Mouse (Mus musculus): ENCODE measurements around the gene Noct. TPM values are rescaled to one million over a fixed set of nuclear protein-coding genes. Genes with fewer than 3 reads are reported as not detected.
"Not testable (repeated sequence)": the region's sequence is repeated elsewhere in the genome, so short reads cannot be mapped to it uniquely, and the experiment has no call there.

Noct gene
- polyA plus RNA-seq, 1 experiment, result 36.2 TPM

DNA sequence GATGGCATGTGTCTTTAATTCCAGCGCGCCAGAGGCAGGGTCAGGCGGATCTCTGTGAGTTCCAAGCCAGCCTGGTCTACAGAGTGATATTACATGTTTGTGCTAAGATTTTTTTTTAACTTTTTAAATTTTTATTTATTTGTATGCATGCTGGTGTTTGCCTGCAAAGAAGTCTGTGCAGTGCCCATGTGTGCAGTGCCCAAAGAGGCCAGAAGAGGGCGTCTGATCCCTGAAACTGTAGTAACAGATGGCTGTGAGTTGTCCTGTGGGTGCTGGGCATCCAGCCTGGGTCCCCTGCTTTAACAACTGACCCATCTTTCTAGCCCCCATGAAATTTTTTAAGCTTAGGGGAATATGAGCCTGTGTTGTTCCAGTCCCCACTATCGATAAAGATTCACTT is 19.8 kb upstream of the Noct start:
- no peak for DNase-seq (ENCODE audit: extremely low spot score in 1 of 2, low spot score in 1 of 2)

DNA sequence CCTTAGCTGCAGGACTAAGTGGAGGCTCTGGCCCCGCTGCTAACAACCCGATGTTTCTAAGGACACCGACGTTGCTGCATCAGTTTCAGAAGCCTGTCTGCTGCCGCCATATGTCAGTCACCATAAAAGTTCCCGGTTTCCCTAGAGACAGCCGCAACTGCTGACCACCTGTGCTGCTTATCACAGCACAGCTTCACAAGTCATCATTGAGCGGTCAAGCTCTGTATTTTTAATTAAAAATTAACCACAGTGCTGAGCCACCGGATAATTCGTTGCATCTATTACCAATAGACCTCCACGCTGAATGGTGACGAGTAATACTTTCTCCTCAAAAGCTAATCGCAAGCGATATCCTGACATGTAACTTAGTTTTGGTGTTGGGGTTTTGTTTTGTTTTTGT is 19.4 kb upstream of the Noct start:
- no peak for DNase-seq (ENCODE audit: extremely low spot score in 1 of 2, low spot score in 1 of 2)

DNA sequence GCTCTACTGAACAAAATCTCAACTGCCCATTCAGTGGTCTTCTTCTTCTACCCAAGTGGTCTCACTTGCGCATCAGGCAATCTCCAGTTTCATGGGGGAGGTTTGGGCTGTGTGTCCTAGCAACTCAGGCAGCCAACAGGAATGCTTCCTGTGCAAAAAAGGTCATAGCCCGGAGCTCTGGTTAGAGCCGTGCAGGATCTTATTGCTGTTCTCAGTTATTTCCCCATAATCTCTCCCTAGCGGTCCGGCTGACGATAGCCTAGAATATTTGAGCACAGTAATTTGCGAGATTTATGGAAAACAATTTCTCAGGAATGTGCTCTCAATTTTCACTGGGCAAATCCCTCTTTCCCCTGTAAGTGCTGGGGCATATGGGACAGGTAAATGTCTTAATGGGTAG is 17.7 kb upstream of the Noct start:
- DNase-seq (ENCODE audit: extremely low spot score in 1 of 2, low spot score in 1 of 2), result no peak

DNA sequence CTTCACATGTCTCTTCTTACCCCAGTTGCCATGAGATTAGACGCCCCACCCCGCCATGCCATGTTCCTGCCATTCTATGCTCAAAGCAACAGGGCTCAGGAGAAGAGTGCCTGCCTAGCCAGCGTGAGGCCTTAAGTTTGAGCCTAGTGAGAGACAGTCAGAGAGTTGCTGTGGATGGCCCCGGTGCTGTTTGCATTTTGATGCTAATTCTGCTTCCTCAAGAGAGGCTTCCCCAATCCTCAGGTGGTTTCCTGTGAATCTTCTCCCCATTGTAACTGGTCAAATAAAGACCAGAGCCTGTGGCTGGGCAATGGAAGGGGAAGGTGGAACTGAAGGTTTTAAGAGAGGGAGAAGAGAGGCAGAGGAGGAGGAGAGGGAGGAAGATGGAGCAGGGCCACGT is 15.6 kb upstream of the Noct start:
- no peak for DNase-seq (ENCODE audit: extremely low spot score in 1 of 2, low spot score in 1 of 2)

DNA sequence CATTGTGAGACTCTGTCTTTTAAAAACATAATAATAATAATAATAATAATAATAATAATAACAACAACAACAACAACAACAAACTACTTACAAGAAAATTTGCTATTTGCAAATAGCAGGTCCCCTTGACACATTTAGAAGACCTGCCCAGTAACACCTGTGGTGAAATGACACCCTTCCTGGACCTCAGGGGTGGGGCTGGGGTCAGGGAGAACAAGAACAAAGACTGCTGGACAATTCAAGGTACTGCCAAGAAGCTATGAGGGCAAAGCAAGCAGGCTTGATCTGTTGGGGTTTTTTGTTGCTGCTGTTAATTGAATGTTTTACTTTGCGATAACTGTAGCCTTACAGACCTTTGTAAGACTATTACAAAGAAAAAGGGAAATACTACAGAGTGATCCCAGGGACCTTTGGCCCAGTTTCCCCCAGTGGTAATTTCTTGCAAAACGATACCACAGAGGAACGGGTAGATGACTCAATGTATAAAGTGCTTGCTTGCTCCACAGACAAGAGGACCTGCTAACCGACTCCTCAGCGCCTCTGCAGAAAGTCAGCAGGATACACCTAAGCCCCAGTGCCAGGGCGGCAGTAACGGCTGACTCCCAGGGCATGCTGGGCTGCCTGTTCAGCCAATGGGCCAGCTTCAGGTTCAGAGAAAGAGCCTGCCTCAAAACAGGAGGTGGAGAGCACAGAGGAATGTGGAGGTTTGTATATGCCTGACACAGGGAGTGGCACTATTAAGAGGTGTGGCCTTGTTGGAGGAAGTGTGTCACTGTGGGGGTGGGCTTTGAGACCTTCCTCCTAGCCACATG is 14.5 kb upstream of the Noct start:
- DNase-seq (ENCODE audit: extremely low spot score in 1 of 2, low spot score in 1 of 2), result no peak

DNA sequence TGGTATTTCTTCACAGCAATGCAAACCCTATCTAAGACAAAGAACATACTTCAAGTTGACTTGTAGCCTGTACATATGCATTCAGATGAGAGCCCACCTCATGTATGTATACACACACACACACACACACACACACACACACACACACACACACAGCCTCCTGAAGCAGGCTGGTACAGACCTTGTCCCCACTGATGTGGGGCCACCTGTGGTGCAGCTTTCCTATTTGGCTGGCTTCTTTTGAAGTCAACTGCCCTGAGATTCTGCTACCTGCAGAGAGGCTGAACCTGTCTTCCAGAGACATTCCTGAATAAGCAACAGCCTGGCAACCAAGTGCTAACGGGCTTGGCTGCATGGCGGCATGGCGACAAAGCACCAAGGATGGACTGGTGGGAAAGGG is 13.8 kb upstream of the Noct start:
- no peak for DNase-seq (ENCODE audit: extremely low spot score in 1 of 2, low spot score in 1 of 2)

DNA sequence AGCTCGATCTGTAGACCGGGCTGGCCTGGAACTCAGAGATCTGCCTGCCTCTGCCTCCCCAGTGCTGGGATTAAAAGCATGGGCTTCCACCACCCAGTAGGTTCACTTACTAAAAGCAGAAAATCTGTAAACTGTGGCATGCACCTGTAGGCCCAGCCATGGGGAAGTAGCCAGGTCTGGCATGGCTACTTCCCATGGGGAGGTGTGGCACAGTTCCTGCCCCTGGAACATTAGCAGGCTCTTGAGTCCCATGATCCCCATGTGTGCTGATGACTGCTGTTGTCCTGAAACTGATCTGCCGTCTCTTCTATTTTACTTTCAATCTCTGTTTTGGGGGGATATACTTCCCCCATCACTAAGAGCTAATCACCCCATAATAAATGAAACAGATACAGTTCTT is 11.1 kb upstream of the Noct start:
- DNase-seq (ENCODE audit: extremely low spot score in 1 of 2, low spot score in 1 of 2), result no peak

DNA sequence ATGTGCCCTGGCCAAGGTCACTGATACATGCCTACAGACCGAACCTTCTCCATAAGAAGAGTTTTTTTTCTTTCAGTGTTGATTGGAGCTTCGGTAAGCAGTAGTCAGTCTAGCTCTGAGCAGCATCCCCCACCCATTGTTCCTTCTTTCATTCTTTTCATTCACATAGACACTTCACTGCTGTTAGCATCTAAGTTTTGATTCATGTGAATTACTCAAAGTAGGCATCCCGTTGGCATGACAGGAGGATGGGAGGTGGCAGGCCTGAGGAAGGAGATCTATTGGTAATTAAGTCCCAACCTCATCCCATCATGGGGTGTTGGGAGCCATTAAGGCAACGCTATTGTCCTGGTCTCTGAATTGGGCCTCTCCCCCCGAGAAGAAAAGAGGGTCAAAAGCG is 8.6 kb upstream of the Noct start:
- no peak for DNase-seq (ENCODE audit: extremely low spot score in 1 of 2, low spot score in 1 of 2)

DNA sequence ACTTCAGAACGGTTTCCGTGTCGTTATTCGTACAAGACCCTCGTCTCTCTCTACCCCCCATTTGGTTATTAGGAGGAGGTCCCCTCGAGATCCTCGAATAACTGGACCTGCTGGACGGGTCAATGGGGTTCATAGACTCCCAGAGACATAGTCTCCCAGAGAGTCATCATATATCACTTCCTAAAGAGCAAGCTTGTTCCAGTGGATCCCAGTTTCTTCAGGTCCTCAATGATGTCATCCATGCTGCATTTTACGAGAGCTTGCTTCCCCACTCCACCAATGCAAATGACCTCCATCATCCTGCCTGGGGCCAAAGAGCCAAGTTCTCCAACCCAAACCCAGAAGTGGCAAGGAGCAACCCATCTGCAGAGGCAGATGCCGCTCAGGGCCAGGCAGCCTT is 7.9 kb upstream of the Noct start:
- not testable (repeated sequence) for DNase-seq (ENCODE audit: extremely low spot score in 1 of 2, low spot score in 1 of 2)

DNA sequence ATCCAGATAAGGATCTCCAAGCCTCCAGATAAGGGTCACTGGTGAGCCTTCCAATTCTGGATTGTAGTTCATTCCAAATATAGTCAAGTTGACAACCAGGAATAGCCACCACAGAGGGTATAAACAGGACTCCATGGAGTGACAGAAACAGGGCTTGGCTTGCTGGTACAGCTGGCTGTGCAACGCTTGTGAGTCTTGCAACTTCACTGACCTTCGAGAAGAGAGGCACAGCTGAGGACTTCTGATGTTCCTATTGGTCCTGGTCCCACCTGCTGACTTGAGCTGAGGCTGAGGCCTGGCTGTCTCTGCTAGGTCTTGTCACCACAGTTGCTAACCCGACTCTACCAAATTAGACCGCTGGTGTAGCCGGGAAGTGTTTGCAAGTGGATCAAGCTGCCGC is 5.9 kb upstream of the Noct start:
- DNase-seq (ENCODE audit: extremely low spot score in 1 of 2, low spot score in 1 of 2), result not testable (repeated sequence)

DNA sequence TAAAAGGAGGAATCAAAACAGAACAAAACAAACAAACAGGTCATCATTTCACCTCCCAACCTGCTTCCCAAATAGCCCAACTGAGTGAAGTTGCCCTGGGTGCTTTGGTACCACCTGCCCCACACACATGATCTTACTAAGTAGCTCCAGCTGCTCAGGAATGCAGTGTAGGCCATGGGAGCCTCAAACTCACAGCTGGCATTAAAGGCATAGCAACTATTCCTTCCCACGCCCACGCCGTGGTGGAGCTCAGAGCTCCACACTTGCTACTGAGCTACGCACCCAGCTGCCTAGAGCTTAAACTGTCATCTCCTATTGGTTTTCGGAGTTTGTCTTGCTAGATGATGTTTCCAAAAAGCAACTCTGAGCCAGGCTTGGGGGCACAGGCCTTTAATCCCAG is 5.0 kb upstream of the Noct start:
- no peak for DNase-seq (ENCODE audit: extremely low spot score in 1 of 2, low spot score in 1 of 2)

DNA sequence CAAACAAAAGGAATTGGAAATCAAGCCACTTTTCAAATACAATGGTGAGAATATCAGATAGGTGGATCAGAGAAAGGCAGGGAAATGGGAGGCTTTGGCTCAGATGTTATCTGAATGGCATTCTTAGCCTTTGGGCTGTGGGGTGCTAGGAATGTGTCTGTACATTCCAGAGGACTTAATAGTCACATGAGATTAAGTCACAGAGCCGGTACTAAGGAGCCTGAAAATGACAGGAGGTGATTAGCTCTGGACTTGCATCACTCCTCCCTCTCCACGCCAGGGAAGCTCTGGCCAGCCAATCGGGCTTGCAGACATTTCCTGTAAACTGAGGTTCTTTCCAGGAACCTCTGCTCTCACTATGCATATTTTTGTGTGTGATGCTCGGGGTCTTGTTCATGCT is 3.4 kb upstream of the Noct start:
- DNase-seq (ENCODE audit: extremely low spot score in 1 of 2, low spot score in 1 of 2), result no peak

DNA sequence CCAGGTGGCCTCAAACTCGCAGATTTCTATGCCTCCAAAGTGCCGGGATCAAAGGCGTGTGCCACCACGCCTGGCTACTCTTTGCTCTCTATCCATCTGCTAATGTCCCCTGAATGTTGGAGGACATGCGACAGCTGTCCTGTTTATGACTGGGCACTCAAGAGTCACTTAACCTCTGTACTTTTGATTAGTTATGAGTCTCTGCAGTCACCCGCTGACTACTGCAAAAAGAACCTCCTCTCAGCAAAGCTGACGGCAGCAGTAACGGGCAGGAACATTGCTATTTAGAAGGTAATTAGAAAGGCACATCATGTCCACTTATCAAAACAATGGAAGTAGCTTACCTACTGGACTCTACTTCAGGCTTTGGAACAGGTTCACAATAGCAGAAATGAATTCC is 2.4 kb upstream of the Noct start:
- no peak for DNase-seq (ENCODE audit: extremely low spot score in 1 of 2, low spot score in 1 of 2)

DNA sequence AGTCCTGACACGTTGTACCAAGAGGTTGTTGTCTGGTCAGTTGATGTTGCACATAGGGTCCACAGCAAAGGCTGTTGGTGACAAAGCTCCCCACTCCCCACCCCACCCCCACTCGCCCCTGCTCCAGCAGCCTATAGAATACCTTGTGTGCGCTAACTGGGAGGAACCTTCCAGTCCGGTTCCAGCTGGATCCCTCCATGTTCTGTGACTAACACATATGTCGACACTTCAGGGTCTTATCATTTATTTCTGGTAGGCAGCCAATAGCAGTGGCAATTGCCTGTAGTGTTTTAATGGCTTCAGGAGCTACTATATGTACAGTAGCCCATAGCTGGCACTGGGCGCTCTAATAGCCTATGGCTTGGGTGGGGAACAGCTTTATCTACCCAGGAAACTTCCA is 1.9 kb upstream of the Noct start:
- no peak for DNase-seq (ENCODE audit: extremely low spot score in 1 of 2, low spot score in 1 of 2)

DNA sequence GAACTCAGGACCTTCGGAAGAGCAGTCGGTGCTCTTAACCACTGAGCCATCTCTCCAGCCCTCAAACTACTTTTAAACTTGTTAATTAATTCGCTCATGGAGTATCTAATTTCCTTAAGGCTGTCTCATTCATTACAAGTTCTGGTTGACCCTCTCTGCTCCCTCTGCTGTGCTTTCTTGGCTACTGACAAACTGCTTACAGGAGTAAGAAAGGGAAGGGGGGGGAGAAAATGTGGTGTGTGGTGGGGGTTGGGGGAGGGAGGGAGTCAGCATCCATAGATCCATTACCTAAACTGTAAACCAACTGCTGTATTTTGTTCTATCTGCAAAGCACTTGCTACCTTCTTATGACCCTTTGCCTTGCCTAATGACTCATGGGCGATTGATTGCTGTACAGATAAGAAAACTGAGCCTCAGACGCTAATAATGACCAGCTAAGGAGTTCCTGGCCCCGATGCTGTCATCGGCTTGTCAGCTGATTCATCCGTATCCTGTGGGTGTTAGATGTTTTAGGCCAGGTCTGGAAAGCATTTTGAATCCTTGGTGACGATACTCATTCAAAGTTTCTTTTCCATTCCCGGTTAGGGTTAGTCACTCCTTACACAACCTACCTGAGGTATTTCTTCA is 1.3 kb upstream of the Noct start:
- no peak for DNase-seq (ENCODE audit: extremely low spot score in 1 of 2, low spot score in 1 of 2)

DNA sequence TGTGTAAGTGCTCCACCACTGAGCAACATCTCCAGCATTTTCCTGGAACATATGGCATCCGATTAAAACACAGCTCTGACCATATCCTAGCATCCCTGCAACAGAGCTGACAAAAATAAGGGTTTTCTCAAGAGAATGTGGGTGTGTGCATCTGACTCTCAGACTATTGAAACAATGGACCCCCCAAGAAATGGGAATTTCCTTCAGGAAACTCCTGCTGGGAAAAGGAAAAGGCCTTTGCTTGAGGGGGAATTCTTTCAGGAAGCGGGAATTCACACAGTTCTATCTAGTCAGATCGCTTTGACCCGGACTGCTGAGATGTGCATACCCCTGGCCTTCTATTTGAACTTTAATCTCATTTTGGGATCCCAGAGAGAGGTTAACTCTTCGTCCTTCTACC is 691 bp upstream of the Noct start:
- no peak for DNase-seq (ENCODE audit: extremely low spot score in 1 of 2, low spot score in 1 of 2)

DNA sequence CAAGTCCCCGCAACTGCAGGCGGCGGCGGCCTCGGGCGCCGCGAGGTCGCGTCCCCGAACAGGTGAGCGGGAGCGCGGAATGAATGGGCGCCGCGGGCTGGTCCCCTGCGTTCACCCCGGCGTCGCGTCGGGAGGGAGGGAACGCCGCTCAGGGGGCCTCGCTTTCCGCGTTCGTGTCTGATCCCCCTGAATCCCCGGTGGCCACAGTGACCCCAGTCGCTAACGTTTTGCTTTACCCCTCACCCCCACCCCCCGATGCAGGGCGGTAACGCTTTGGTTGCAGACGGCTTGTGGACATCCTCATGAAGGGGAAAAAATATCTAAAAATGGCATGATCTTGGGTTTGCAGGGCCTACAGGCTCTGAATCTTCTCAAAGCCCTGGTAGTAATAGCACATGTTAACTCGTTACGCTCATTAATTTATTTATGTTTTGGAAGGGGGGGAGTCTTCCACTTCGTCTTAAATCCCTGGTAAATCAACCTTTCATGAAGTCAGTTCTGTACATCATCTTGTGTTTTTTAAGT is 1.0 kb downstream of the Noct start:
- no peak for DNase-seq (ENCODE audit: extremely low spot score in 1 of 2, low spot score in 1 of 2)

DNA sequence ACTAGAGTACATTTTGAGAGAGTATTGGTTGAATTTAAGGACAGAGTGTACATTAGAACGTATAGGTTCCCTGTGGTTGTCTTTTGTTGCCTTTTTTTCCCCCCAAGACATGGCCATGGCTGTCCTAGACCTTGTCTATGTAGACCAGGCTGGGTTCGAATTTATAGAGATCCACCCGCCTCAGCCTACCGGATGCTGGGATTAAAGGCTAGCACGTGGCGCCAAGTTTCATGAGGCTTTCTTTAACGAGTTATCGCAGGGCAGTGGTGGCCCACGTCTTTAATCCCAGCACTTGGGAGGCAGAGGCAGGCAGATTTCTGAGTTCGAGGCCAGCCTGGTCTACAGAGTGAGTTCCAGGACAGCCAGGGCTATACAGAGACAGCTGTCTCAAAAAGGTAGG is 1.7 kb downstream of the Noct start:
- no peak for DNase-seq (ENCODE audit: extremely low spot score in 1 of 2, low spot score in 1 of 2)

DNA sequence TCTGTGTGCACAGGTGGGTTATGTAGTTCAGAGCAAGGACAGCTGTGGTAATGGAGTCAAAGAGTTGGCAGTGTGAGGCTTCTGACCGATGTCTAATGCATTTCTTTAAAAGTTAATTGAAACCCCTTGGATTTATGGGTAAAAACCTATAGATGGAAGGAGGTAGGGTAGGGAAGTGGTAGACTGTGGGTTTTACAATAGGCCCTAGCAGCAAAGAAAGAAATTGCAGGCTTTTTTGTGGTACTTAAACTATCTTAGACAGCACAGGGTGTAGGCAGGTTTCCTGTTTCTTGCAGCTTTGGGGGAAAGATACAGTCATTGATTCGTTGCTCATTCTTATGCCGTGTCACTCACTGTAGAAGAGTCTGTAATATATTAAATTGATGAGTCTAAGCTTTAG is 2.4 kb downstream of the Noct start:
- no peak for DNase-seq (ENCODE audit: extremely low spot score in 1 of 2, low spot score in 1 of 2)

DNA sequence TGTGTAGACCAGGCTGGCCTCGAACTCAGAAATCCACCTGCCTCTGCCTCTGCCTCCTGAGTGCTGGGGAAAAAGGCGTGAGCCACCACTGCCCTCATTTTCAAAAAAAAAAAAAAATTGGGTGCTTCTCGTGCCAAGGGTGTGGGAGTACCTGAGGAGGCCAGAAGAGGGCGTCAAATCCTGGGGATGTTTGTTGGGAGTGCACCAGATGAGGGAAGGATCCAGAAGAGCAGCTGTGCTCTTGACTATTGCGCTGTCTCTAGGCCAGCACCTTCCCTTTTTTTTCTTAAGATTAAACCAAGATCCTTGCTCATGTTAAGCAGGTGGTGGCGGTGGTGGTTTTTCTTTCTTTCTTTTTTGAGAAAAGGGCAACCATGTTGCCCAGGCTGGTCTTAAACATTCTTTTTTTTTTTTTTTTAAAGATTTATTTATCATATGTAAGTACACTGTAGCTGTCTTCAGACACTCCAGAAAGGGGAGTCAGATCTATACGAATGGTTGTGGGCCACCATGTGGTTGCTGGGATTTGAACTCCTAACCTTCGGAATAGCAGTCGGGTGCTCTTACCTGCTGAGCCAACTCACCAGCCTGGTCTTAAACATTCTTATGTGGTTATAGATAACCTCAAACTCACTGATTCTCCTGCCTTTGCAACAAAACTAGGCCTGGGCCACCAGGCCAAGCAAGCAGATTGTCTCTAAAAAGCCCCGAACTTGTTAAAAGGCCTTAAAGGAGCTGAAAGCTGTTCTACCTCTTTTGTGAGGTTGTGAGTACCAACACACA is 4.0 kb downstream of the Noct start:
- peak in 1 of 2 experiments; percentile 67 for DNase-seq (ENCODE audit: extremely low spot score in 1 of 2, low spot score in 1 of 2)

DNA sequence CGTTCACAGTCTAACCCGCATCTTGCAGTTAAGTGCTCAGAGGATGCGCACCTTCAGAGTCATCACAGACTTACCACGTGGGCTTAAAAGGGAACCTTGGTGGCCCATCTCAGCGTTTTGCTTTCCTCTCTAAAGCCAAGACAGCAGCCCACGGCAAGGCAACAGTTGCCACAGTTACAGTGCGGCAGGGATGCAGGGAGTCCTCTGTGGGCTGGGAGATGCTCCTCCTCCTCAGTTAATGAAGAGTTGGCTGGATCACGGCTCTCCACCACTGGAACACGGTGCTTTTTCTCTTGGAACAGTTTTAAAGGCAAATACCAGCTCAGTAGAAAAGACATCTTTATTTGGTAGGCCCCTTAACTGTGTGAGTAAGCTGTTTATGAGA is 4.6 kb downstream of the Noct start:
- peak; percentile 40 to 72 for DNase-seq (ENCODE audit: extremely low spot score in 1 of 2, low spot score in 1 of 2)

DNA sequence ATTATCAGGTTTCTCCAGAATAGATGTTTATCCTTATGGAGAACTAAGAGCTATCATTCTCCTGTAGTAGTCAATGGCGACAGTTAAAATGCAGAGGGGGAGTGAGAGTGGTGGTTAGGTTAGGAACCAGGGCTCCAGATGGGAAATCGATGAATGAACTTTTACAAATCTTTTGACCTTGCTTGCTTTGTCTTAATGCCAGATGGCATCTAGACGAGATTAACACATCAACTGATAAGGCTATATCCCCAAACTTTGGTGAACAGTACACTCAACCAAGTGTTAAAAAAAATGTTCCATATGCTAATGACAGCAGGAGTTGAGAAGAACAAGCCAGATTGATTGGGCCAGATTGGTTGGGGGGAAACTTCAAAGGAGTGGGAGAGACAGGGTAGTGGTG is 5.0 kb downstream of the Noct start:
- no peak for DNase-seq (ENCODE audit: extremely low spot score in 1 of 2, low spot score in 1 of 2)
